Mouse (Mus musculus) retina, postnatal 1 day (tissue): ENCODE measurements at regions not wholly inside any gene's neighbourhood (a gene's known extent, or its start where the extent isn't known, plus 50 kb on each side); places are given as distances from the start of the nearest gene placed in this dataset.
"Not testable (repeated sequence)": the region's sequence is repeated elsewhere in the genome, so short reads cannot be mapped to it uniquely, and the experiment has no call there.

ENCODE experiments used
- DNase-seq: peaks from one replicate; pipeline ENCODE4 v3.0.0-alpha.2; 2012

DNA sequence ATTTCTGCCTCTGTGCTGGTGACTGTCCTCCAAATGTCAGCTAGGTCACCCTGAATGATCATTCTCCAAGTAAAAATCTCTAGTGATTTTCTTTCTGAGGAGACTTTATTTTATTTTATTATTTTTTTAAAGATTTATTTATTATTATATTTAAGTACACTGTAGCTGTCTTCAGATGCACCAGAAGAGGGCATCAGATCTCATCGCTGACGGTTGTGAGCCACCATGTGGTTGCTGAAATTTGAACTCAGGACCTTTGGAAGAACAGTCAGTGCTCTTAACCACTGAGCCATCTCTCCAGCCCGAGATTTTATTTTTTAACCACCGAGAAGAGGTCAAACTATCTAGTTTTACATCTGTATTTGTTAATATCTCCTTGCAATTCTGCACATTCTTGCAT, 50.5 kb upstream of the Slc44a3 start:
- DNase-seq: not testable (repeated sequence)
